Mouse (Mus musculus) olfactory bulb, adult 2 months (tissue): ENCODE data around the gene Tnrc6a.

Experiments used
- CTCF ChIP-seq: fragments of 200-500 bp; IDR thresholded peaks from 2 replicates; pipeline ENCODE4 v1.5.1; 2012; ENCODE audit warnings: low read depth, mild to moderate bottlenecking, low read length, moderate library complexity; ENCODE audit not compliant: insufficient read depth
- POLR2A ChIP-seq: fragments of 200-500 bp; IDR thresholded peaks from 2 replicates; pipeline ENCODE4 v1.6.1; 2012; ENCODE audit warnings: mild to moderate bottlenecking, low read depth, low read length, moderate library complexity; ENCODE audit not compliant: insufficient read depth

GRCm38 (mm10) chr7:123224076-123224475, 100.4 kb downstream of the Tnrc6a start:
- TF ChIP-seq CTCF: no peak
- no peak for TF ChIP-seq POLR2A
